Mouse (Mus musculus) urinary bladder, adult 18-20 months (tissue): Measurements from ENCODE around the gene Tmem132d.

Experiments
- DNase-seq, 2 experiments: peaks; one replicate each; pipeline ENCODE4 v3.0.0; 2022; ENCODE audit warnings: low spot score in 2 of 2, mixed read lengths in 2 of 2

The Tmem132d gene

DNA sequence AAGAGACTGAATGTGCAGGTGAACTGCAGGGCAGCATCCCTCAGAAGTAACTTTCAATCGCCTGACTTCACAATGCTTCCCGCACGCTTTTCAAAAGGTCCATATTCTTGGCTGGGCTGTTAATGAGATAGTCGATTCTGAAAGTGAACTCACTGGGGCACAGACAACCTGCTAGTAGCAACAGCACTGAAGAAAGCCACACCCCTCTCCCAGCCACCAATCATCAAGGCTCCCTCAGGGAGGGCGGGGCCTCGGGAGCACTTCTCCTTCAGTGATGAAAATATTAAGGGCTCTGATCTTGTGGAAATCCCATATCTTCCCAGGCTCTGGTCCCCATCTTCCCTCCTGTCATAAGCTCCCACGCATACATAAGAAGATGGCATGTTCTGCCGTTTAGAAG lies 27.8 kb downstream of the Tmem132d start:
- DNase-seq, result no peak

DNA sequence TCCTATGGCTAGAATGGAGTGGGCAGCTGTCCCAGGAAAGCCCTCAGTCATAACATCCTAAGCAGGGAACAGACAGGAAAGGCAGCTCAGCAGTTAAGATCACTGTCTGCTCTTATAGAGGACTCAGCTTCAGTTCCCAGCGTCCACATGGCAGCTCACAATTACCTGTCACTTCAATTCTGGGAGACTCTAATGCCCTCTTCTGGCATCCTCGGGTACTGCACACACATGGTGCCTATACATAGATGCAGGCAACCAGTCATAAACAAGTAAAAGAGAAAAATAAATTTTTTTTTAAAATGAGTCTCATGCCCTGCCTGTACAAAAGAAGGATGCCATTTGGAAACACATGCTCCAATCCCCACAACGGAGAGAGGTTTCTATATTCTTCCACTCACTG lies 28.7 kb downstream of the Tmem132d start:
- no peak for DNase-seq

DNA sequence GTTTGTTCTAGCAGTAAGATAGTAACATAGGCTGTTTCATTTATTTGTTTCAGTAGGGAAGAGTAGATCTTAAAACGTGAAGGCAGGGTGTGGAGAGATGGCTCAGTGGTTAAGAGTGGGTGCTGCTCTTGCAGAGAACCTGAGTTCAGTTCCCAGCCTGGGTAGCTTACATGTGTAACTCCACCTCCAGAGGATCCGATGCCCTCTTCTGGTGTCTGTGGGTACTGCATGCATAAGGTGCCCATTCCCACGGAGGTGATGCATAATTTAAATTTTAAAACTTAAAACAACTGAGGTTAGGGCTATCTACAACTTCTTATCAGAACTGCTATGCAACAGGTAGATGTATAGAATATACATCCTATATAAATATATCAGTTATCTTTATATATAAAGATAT lies 40.5 kb downstream of the Tmem132d start:
- DNase-seq, result no peak

DNA sequence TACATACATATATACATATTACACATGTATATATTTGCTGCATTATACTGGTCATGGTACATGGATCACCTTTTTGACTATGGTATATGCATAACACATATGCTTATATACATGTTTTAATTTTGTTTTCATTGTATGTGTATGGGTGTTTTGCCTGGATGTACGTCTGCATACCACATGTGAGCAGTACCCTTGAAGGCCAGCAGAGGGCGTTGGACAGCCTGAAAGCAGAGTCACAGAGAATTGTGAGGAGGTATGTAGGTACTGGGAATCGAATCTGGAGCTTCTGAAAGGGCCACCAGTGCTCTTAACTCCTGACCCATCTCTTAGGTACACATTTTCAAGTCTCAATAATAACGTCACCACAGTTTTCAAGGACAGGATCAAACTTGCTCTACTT lies 43.2 kb downstream of the Tmem132d start:
- DNase-seq, result no peak

DNA sequence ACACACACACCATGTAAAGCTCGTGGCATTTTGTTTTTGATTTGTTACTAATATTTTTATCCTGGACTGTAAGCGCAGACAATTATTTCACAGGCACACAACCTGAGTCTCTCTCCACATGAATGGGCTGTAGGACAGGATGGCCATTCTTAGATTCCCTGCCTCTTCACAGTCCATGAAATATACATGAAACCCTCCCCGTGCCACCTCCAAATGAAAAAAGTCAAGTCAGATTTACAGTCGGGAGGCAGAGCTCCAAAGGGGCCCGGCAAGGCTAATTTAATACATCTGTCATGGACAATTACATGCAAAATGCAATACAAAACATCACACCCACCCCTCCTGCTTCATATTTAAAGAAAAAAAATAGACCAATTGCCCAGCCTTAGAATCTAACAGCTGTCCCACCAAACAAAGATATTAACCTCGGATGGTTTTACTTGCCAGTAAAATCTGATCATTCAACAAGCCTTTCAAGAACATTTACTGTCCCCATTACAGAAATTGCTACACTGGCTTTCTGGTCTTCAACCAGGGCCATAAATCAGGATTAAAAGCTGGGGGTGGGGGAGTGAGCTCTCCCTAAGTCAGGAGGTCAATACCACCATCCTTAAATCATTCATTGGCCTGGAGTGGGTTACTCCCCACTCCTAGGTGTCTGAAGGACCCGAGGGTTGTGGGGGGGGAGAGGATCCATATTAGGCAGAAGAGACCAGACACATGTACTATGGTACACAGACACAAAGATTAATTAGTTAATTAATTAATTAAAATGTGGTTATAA lies 44.3 kb downstream of the Tmem132d start:
- no peak for DNase-seq

DNA sequence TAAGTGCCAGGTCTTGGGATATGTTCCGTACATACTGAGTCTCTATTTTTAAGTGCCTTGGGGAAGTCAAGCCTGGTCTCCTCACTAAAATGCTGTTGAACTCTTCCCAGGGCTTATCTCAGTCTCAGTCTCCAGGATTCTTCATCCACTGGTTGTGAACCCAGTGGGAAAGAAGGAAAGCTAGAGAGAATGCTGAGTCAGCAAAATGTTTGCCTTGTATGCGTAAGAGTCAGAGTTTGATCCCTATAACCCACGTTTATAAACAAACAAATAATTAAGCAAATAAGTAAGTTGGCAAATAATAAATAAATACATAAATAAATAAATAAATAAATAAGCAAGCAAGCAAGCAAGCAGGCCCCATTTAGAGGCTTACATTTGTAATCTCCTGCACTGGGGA lies 63.1 kb downstream of the Tmem132d start:
- no peak for DNase-seq

DNA sequence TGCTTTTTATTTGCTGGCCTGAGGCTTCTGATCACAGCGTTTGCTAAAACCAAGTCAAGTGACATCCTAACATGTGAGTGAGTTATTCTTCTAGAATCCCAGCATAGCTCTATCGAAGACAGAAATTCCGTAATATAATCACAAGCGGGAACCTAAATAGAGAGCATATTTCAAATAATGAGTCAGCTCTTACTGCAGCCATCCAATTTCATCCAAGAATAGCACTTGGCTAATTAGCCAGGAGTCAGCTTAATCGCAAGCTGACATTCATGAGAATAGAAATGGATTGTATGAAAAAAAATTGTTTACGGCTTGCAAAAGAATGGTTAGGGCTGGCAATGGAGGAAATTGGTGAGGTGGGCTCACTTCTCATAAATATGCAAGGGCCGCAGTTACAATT lies 63.8 kb downstream of the Tmem132d start:
- no peak for DNase-seq

DNA sequence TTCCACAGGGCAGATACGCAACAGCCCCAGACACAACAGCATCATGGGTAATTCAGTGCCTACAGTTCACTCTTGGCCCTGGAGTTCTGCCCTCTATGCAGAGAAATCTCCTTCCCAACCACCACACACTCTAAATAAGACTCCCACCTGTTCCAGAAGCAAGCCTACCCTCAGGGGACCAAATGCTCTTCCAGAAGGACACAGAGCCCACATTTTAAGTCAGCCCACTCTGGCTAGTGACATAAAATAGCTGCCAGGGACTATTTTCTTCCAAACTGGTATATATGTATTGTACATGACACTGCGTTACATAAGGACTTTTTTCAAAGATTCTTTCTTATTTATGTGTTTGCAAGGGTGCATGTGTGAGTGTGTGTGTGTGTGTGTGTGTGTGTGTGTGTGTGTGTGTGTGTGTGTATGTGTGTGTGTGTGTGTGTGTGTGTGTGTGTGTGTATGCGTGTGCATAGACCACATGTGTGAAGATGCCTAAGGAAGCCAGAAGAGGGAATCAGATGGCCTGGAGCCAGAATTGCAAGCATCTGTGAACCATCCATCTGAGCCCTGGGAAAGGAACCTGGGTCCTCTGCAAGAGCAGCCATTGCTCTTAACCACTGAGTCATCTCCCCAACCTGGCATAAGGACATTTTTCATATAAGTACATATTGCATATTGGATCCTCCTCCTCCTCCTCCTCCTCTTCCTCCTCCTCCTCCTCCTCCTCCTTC lies 67.5 kb downstream of the Tmem132d start:
- no peak for DNase-seq

DNA sequence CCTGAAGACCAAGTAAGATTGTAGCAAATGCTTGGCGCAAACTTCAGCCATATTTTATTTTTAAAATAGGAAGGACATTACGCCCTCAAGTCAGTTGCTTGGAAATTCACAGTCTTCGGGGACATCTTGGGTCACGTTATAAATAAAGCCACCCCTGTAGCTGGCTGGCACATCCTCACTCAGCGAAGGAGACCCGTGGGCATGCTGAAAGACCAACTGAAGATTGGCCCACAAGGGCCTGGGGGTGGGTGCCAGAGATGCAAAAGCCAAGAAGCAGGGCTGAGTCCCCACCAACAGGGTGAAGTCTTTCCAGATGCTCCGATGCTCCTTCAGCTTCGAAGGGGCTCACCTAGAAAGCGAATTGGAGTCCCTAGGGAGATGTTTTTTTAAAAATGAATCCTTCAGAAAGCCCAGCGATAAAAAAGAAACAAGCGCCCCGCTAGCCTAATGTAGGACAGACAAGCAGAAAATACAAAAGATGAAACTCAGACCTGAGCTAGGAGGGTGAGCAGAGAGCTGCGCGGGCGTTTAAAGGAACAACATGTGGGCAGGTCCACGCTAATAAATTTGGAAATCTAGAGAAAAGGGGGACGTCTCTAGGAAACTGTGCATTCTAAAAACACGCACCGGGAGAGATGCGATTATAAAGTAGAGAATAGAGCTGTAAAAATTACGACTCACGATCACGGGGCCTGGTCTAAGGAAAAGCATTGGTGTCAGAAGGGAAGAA lies 71.8 kb downstream of the Tmem132d start:
- DNase-seq, result no peak

DNA sequence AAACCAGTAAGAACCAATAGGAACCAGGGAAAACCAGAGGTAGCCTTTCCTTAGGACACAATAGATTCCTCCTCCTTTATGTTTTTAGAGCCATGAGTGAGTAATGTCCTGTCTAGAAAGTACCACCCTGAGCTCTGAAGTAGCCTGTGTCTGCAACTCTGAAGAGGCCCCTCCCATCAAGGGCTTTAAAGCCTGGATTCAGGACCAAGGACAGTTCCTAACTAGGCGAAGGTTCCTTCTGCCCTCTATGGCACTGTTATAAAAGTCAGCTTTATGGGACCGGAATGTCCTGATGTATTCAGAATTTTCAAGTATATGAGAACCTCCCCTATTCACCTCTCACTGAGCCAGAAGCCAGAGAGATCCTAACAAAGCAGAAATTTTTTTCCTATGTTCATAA lies 84.0 kb downstream of the Tmem132d start:
- no peak for DNase-seq

DNA sequence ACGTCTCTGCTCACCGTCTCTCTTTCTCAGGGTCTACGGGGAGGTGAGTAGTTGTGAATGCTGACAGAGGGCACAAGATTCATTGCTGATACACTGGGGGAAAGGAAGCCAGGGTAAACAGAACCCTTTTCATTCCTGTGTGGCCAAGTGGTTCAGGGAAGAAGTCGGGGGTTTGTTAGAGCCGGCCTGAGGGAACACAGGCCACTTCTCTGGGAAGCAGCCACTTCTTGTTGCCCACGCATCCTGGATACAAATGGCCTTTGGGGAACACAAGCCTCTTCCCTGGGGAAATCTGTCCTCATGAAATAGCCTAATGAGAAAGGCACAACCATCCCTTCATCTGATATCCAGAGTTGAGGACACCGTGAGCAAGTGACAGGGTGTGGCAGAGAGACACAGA lies 96.0 kb downstream of the Tmem132d start:
- no peak for DNase-seq

DNA sequence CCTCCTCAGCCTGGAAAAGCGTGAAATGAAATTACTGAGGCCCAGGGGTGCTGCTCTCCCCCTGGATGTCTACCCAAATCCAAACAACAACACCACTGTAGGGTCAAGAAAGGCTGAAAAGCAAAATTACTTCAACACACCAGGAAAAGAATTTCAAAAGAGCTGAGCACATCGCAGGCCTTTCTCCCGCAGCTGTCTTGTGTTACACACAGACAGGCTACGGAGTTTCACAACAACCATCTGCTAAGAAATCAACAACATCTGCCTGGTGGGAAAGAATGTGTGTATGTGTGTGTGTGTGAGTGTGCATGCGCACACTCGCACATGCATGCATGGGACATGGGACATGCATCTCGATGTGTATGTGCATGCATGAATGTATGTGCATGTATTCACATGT lies 100.1 kb downstream of the Tmem132d start:
- no peak for DNase-seq

DNA sequence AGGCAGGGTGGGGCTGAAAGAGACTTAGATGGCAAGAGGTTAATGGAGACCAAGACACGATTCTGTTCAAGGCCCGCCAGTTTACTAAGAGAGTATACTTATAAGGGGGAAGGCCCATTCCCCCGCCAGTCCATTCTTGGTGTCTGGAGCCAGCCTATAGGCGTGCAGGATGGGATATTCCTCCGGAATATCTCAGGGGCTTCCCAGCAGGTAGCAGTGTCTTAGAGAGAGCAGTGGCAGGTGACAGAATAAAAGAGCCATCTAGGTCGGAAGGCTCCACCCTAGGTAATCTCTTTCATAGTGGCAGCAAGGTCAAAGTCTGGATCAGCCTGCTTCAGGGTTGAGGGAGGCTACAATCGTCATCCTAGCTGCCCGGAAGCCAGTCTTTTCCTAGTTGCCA lies 102.5 kb downstream of the Tmem132d start:
- no peak for DNase-seq

DNA sequence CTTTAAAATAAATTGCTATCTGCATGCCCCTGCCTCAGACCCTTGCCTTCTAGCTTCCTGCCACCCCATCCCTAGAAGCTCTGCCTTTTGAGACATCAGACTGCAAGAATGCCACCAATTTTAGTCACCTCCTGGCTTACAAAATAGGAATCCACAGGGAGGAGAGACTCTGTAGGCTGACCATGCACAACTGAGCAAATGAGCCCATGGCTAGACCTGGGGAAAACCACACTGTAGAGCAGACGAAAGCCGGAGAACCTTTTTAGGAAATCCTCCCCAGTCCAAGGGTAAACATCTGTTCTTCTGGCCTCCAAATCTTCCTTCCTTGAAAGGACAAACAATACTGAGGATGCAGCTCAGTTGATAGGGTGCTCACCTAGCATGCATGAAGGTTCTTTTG lies 130.5 kb downstream of the Tmem132d start:
- DNase-seq, result no peak

DNA sequence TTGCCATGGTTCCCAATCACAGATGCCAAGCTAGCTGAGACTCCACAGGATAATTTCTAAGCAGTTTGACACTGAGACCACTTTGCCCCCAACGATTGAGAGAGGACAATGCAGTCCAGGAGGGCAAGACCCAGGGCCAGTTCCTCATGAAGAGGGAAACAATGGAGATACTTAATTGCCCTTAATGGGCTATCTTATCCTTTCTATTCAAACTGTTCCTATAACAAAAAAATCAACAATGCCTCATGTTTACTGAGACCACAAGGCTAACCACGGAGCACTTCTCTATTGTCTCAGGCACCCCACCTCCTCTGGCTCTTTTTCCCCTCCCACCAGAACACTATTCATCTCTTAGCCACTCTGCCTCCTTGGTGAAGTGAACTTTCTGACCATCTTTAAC lies 141.7 kb downstream of the Tmem132d start:
- DNase-seq, result no peak

DNA sequence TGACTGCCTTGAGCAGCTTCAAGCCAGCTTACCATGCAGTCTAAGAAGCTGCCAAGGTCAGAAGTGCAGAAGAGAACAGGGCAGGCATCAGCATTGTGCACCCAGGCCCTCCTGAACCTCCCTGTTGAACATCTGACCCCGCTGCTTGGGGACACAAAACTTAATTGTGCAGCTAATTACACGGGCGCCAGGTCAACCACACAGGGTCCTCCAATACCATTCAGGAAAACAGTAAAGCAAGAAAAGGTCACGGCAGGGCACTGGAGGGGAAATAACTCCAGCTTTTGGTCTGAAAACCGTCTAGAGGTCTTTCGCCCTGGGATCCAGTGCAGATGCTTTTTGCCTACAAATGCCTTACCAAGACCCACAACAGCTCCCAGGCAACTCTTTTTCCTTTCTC lies 159.6 kb downstream of the Tmem132d start:
- no peak for DNase-seq

DNA sequence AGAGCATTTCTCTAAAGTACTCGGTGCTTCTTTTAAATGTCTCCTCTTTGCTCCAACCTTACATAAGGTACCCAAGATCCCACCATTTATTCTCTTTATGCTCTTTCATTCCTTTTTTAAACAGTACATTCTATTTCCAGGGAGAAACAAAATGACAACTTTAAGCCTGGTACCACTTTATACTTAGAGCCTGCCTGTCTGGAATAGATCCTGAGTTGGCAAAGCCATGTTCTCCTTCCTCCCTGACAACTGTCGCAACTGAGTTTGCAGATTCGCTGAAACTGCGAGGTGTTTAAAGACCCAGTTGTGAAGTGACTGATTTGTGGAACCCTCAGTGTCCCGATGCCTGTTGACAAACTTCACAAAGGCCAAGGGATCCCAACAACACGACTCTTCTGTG lies 165.5 kb downstream of the Tmem132d start:
- no peak for DNase-seq

DNA sequence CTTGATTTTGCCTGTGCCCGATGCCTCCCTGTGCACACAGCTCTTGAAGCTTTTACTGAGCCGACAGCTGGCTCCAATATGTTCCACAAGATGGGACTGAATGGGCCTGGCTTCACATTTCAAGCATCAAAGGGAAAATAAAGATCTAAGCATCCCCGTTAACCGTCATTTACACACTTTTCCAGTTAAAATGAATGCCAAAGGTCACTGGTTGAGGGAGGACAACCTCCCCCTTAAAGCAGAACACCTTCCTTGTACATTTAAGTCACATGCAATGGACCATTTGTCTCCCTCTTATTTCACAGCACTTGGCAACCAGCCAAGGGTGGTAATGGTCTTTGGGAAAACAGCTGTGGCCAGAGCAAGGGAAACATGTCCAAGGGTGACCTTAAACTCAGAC lies 188.7 kb downstream of the Tmem132d start:
- no peak for DNase-seq

DNA sequence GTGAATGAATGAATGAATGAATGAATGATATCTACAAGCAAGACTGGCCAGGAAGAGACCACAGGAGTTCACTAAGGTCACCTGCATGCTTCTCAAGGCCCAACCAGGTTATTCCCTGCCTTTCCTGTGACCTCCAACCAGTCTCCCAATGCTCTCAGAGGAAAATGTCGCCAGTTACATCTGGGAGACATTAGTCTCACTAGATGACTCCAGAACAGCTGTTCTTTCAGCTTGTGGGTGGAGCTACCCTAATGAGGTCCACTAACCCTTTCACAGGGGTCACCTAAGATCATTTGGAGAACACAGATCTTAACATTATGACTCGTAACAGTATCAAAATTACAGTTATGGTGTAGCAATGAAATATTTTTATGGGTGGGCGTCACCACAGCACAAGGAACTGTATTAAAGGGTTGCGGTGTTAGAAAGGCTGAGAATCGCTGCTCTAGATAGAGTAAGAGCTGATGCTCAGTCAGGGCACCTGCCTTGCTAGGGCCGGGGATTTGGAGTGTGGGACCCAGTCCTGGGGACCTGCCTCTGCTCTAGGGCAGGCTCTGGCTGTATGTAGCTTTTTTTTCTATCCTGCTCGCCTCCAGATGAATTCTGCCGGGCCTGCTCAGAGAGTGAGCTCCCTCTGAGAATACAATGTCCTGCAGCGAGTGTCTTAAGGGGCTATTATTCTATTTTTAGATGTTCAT lies 196.1 kb downstream of the Tmem132d start:
- DNase-seq, result no peak

DNA sequence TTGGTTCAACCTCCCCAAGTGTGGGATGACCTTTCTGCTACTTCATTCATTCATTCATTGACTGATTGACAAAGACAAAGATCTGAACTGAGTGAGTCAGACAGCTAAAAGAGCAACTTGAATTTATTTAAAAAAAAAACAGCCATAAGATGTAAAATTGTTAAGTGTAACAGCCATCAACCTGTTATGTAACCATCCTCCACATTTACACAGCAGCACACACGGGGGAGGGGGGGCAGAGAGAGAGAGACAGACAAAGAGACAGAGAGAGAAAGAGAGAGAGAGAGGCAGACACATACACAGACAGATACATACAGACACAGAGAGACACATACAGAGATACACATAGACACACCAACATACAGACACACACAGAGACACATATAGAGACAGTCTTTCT lies 197.3 kb downstream of the Tmem132d start:
- no peak for DNase-seq

DNA sequence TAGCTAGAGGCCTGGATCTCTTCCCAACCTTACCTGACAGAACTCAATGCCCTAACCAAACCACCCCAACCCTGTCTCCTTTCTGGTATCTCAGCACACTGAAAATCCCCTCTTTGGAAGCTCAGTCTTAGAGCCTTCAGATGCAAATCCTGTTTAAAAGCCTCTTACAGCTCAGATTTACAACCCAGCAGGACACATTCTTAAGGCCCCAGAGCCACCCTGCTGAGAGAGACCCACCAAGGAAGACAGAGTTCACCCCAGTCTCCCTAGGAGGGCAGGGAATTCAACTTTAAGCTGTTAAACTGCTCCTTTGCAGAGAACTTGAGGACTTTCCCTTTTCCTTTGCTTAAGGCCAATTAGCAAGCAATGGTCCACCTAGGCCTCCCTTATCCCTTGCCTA lies 199.8 kb downstream of the Tmem132d start:
- DNase-seq, result no peak

DNA sequence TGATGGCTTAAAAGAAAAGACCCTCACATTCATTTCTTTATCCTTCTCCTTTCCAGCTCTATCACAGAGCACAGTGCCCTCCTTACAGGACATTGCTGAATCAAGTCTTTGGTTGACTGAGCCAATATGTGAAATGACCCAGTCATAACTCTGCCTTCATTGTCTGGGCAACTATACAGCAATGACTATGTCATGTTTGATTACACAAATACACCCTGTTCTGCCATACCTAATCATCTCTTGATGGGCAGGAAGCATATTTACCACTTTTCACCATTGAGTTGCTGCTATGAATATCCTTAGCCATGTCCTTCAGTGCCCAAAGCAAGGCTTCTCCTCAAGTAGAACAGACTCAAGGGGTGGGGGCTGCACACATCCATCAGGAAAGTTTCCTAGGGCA lies 214.6 kb downstream of the Tmem132d start:
- DNase-seq, result no peak
